Mouse (Mus musculus) E14TG2a.4 (cell line): ENCODE measurements at regions not wholly inside any gene's neighbourhood (a gene's known extent, or its start where the extent isn't known, plus 50 kb on each side); places are given as distances from the start of the nearest gene placed in this dataset.

ENCODE experiments used
- H3K27me3 ChIP-seq: 2 replicates; pipeline ENCODE4 v1.6.1; 2014; ENCODE audit warnings: low read length, control low read depth; ENCODE audit not compliant: insufficient read depth
- H3K36me3 ChIP-seq: 2 replicates; pipeline ENCODE4 v1.6.1; 2014; ENCODE audit warnings: low read length, control low read depth; ENCODE audit not compliant: insufficient read depth
- H3K4me1 ChIP-seq: replicated peaks from 2 replicates; pipeline ENCODE4 v1.6.1; 2014; ENCODE audit warnings: low read depth, low read length, control low read depth
- H3K4me3 ChIP-seq: replicated peaks from 2 replicates; pipeline ENCODE4 v1.5.1; 2014; ENCODE audit warnings: mild to moderate bottlenecking, low read length
- H3K9me3 ChIP-seq: 2 replicates; pipeline ENCODE4 v1.6.1; 2014; ENCODE audit warnings: low read length, control low read depth
- CTCF ChIP-seq: conservative IDR thresholded peaks from 2 replicates; pipeline ENCODE4 v1.5.1; 2014; ENCODE audit warnings: low read length
- NANOG ChIP-seq: IDR thresholded peaks from 2 replicates; pipeline ENCODE4 v1.6.1; 2014; ENCODE audit warnings: borderline replicate concordance, low read length, mixed read lengths
- POU5F1 ChIP-seq: IDR thresholded peaks from 2 replicates; pipeline ENCODE4 v1.6.1; 2014; ENCODE audit warnings: low read length, borderline replicate concordance

DNA sequence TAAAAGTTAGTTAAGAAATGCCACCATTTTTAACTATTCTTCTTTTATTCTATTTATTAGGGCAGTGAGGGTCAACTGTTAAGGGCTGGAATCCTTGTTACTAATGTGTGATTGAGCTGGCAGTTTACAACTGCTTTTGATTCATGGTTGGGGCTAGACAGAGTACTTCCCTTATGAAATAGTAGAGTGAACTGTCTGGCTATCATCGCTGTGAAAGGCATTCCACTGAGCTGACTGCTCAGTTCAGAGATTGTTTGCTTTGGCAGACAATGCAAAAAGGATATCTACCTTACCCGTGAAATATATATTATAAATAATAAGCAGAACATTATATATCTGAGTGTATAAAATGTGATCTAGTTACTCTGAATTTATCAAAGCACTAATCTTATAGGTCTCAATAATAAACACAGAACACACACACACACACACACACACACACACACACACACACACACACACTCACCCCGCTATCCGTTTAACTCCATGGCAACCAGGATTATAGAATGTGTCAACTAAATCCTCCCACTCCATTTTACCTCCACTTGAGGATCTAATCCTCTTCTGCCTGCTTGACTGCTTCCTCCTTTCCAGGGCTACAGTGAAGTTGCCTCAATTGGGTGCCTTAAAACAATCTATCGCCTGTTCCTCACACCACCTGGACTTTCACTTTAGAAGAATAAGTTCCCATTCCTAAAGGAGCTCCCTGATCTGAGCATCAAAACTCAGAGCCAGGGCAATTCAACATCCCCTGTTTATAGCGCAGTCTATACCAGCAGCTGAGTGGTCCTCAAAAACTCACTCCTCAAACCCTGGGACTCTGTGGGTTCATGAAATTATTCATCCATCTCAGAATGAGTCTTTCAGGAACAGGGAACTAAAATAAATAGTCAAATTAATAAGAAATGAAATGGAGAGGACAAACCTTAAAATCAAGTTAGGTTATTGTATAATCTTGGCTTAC, 126.6 kb downstream of the Gm9733 start:
- Histone ChIP-seq H3K27me3 (no peaks in the 10 kb centered on the region), H3K36me3 (no peaks in the 10 kb centered on the region), H3K9me3 (no peaks in the 10 kb centered on the region), H3K4me1 (no peaks in the 10 kb centered on the region), H3K4me3 (no peak overlapping the region)
- TF ChIP-seq POU5F1 (no peak), CTCF (no peak), NANOG (no peak)

DNA sequence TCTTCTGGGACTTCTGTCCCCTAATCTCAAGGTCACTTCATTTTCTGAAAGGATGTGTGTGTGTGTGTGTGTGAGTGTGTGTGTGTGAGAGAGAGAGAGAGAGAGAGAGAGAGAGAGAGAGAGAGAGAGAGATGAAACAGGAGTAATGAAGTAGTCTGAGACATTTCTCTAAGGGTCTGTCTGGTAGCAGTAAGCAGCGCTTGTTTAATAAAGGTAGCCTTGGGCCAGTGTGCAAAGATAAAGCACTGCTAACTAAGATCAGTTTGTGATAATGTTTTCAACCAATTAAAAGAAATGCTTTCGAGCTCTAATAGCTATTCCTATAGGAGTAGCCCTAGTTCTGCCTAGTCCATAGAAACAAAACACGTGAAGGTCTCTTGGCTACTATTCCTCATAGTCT, 119.7 kb downstream of the Gm9733 start:
- Histone ChIP-seq H3K27me3 (no peaks in the 10 kb centered on the region), H3K9me3 (no peaks in the 10 kb centered on the region), H3K4me1 (no peaks in the 10 kb centered on the region), H3K36me3 (no peaks in the 10 kb centered on the region), H3K4me3 (no peak overlapping the region)
- TF ChIP-seq POU5F1 (no peak), NANOG (no peak)

DNA sequence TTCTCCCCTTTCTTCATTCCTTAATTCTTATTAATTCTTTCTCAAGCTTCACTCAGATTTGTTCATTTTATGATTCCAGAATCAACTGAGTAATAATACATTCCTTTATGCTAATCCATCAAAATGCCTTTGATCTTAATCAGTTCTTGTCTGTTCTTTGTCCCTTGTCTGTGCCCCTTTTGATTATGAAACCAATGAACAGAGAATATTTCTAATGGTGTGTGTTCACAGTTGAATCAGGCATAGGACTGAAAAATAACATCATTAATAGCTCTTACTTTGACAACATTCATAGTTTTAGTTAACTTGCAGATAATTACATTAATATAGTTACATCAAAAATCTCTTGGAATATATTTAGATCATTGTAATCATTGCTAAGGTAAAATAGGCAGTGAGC, 114.5 kb downstream of the Gm9733 start:
- H3K27me3 ChIP-seq = no peaks in the 10 kb centered on the region
- no peak overlapping the region for H3K4me3 ChIP-seq
- H3K4me1 ChIP-seq = no peaks in the 10 kb centered on the region
- H3K9me3 ChIP-seq = no peaks in the 10 kb centered on the region
- H3K36me3 ChIP-seq = no peaks in the 10 kb centered on the region
- TF ChIP-seq CTCF (no peak), NANOG (no peak), POU5F1 (no peak)

DNA sequence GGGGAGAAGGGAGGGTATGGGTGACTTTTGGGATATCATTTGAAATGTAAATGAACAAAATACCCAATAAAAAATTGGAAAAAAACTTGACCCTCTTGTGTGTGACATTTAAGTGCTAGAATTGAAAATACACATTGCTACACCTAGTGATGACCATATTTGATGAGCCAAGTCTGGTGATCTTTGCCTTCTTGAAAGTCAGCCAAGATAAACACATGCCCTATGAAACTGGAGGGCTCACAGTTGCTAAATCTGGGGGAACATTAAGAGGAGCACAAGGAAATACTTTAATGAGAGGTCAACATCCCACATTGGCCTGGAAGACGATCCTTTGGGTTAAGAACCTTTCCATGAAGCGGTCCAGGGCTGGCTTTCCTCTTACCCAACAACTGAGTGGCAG, 112.8 kb downstream of the Gm9733 start:
- Histone ChIP-seq H3K36me3 (no peaks in the 10 kb centered on the region), H3K27me3 (no peaks in the 10 kb centered on the region), H3K4me3 (no peak overlapping the region), H3K4me1 (no peaks in the 10 kb centered on the region), H3K9me3 (no peaks in the 10 kb centered on the region)
- TF ChIP-seq CTCF = no peak
- no peak for TF ChIP-seq POU5F1
- TF ChIP-seq NANOG = no peak

DNA sequence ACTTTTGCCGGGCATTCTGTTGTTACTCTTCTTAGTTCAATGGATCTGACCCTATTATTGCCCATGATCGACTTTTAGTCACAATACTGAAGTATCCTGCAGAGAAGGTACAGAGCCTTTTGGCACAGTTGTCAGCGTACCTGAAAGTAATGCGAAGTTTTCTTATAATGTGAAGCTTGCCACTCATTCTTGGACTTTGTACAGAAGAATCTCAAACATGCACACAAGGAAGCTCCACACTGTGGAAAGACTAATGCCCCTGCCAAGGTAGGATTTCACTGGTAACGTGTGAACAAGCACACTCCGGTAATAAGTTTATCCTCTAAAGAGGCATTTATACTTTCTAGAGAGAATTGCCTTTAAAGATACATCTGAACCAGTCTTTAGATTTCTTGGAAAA, 108.8 kb downstream of the Gm9733 start:
- TF ChIP-seq POU5F1 (no peak), CTCF (no peak), NANOG (no peak)
- no peaks in the 10 kb centered on the region for H3K27me3 ChIP-seq

DNA sequence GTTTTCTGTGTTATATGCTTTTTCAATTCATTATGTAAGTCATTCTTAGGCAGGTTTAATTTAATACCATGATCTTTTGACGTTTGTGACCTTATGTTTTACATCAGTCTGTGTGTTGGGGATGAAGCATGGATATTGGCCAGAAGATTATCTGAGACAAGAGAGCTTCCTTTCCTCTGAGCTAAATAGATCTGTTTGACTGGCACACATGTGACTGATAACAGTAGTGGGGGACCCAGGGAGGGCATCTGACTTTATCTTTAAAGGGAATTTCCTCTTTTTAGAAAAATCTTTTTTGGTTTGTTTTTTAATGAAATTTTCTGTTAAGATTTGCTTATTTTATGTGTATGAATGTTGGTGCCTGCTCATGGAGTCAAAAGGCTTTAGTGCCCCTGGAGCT, 107.7 kb downstream of the Gm9733 start:
- Histone ChIP-seq H3K4me1 (no peaks in the 10 kb centered on the region), H3K36me3 (no peaks in the 10 kb centered on the region), H3K27me3 (no peaks in the 10 kb centered on the region), H3K4me3 (no peak overlapping the region), H3K9me3 (no peaks in the 10 kb centered on the region)
- no peak for TF ChIP-seq CTCF
- TF ChIP-seq POU5F1 = no peak
- TF ChIP-seq NANOG = no peak

More for the DNA sequence above, 108.8 kb downstream of the Gm9733 start:
- Histone ChIP-seq H3K9me3 (no peaks in the 10 kb centered on the region), H3K4me1 (no peaks in the 10 kb centered on the region), H3K4me3 (no peak overlapping the region), H3K36me3 (no peaks in the 10 kb centered on the region)

DNA sequence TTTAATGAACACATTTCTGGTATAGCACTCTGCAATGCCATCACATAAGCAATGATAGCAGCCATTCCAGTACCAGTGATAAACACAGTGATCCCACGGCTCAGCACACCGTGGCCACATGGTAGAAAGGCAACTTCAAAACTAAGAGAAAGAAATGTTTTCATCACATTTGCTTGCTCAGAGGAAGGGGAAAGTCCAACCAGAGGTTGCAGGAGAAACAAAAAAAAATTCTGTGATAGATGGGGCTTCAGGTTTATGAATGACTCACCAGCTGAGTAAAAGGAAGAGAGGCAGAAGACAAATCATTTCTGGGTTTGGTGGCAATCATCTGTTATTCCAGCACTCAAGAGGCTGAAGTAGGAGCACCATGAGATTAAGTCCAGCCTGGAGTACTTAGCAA, 103.5 kb downstream of the Gm9733 start:
- H3K36me3 ChIP-seq = no peaks in the 10 kb centered on the region
- H3K9me3 ChIP-seq = no peaks in the 10 kb centered on the region
- H3K27me3 ChIP-seq = no peaks in the 10 kb centered on the region
- H3K4me3 ChIP-seq = no peak overlapping the region
- peaks cover 9% of the 10 kb centered on the region for H3K4me1 ChIP-seq
- no peak for TF ChIP-seq NANOG
- no peak for TF ChIP-seq POU5F1
- no peak for TF ChIP-seq CTCF

DNA sequence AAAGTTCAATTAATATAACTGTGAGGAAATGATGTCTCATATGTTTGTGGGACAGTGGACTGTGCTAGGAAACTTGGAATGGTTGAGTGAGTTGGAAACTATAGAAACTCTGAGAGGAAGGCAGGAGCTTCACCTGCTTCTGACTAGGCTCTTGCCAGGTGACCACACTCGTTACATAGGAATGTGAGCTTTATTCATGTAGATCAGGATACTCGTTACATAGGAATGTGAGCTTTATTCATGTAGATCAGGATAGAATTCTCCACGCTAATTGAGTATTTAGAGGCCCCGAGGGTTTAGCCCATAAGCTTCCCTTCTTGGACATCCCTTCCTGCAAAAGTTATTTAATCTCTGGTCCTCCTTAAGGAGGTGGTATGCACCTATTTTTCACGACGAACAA, 101.9 kb downstream of the Gm9733 start:
- Histone ChIP-seq H3K36me3 (no peaks in the 10 kb centered on the region), H3K4me1 (peaks cover 9% of the 10 kb centered on the region), H3K9me3 (no peaks in the 10 kb centered on the region), H3K27me3 (no peaks in the 10 kb centered on the region), H3K4me3 (no peak overlapping the region)
- no peak for TF ChIP-seq CTCF
- TF ChIP-seq POU5F1 = no peak
- TF ChIP-seq NANOG = peak; percentile 56; the same call in 1 of the 2 replicates

DNA sequence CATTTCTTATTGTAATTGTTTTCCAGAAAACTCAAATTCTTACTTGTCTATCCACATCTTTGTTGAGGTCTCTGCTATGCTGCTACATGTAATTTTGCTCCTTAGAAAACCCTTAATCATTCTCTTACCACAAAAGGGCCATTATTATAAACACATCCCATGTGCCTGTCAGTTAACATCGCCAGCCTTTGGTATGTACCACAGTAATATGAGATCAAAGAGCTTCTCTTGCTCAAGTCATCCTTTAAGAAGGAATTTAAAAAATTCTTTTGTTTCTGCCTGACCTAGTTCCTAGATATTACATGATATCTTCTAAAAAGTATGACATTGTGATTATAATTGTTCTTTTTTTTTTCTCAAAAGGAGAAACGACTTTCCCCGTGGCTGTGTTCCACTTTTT, 100.7 kb downstream of the Gm9733 start:
- TF ChIP-seq CTCF = no peak
- no peak for TF ChIP-seq NANOG
- peaks cover 9% of the 10 kb centered on the region for H3K4me1 ChIP-seq
- no peaks in the 10 kb centered on the region for H3K9me3 ChIP-seq
- no peaks in the 10 kb centered on the region for H3K36me3 ChIP-seq
- H3K4me3 ChIP-seq = no peak overlapping the region
- H3K27me3 ChIP-seq = no peaks in the 10 kb centered on the region
